Mouse (Mus musculus): Measurements from ENCODE around the gene Sos1.
A peak's percentile ranks its signal among the peaks of the same experiment; 100 is the strongest.
"Not testable (repeated sequence)": the region's sequence is repeated elsewhere in the genome, so short reads cannot be mapped to it uniquely, and the experiment has no call there.

The Sos1 gene

GRCm38 (mm10) chr17:80420998-80421397 is 59.3 kb downstream of the Sos1 start:
- no peak for DNase-seq (ENCODE audit: low spot score)

- no peak for DNase-seq (ENCODE audit: low spot score)
Observed at GRCm38 (mm10) chr17:80418572-80419210, 61.6 kb downstream of the Sos1 start.

- DNase-seq (ENCODE audit: low spot score) = peak; percentile 13
Observed at GRCm38 (mm10) chr17:80411182-80411581, 69.1 kb downstream of the Sos1 start.

- no peak for DNase-seq (ENCODE audit: low spot score)
Observed at GRCm38 (mm10) chr17:80398243-80398642, 82.0 kb downstream of the Sos1 start.

GRCm38 (mm10) chr17:80391423-80392403 is 88.5 kb downstream of the Sos1 start:
- peak; percentile 80 for DNase-seq (ENCODE audit: low spot score)

GRCm38 (mm10) chr17:80390024-80390423 is 90.2 kb downstream of the Sos1 start:
- DNase-seq (ENCODE audit: low spot score) = no peak

GRCm38 (mm10) chr17:80385671-80386070 is 94.6 kb downstream of the Sos1 start:
- no peak for DNase-seq (ENCODE audit: low spot score)

GRCm38 (mm10) chr17:80378386-80378785 is 101.9 kb downstream of the Sos1 start:
- DNase-seq (ENCODE audit: low spot score) = not testable (repeated sequence)

- DNase-seq (ENCODE audit: low spot score) = no peak
Observed at GRCm38 (mm10) chr17:80373726-80374096, 106.5 kb downstream of the Sos1 start.

- DNase-seq (ENCODE audit: low spot score) = peak; percentile 92
Observed at GRCm38 (mm10) chr17:80372989-80373725, 107.1 kb downstream of the Sos1 start, which contains the start of gene Gm10190. Gm10190 (minus strand) TSS chr17:80373541.

GRCm38 (mm10) chr17:80368606-80369005 is 111.6 kb downstream of the Sos1 start:
- no peak for DNase-seq (ENCODE audit: low spot score)

GRCm38 (mm10) chr17:80367276-80367675 is 113.0 kb downstream of the Sos1 start:
- DNase-seq (ENCODE audit: low spot score) = no peak

- no peak for DNase-seq (ENCODE audit: low spot score)
Observed at GRCm38 (mm10) chr17:80360245-80360644, 120.0 kb downstream of the Sos1 start.

GRCm38 (mm10) chr17:80347234-80347633 is 133.0 kb downstream of the Sos1 start:
- DNase-seq (ENCODE audit: low spot score) = peak; percentile 38

GRCm38 (mm10) chr17:80346591-80347125 is 133.6 kb downstream of the Sos1 start:
- DNase-seq (ENCODE audit: low spot score) = peak; percentile 65

- peak; percentile 34 for DNase-seq (ENCODE audit: low spot score)
Observed at GRCm38 (mm10) chr17:80345277-80345676, 135.0 kb downstream of the Sos1 start.

Measured in embryo, embryonic 10.5 days (tissue).